Mouse (Mus musculus) intestine, embryonic 14.5 days (tissue): ENCODE measurements around the gene Col28a1. TPM values are rescaled to one million over a fixed set of nuclear protein-coding genes. Genes with fewer than 3 reads are reported as not detected.

Experiments
- ATAC-seq: fragments of 200-750 bp; cut with Nextera tagmentation; replicated peaks from 2 replicates; pipeline ENCODE4 v1.8.0; 2017; ENCODE audit warnings: low read depth, moderate number of reproducible peaks, moderate TSS enrichment, moderate library complexity; ENCODE audit not compliant: low FRiP score, low TSS enrichment
- DNase-seq: peaks from one replicate; pipeline ENCODE4 v3.0.0-alpha.2; 2018; ENCODE audit warnings: low spot score
- H3K27ac ChIP-seq: fragments of 300-500 bp; sonication (generic); 2 replicates; pipeline ENCODE4 v1.5.1; 2014; ENCODE audit warnings: low read depth, mild to moderate bottlenecking, control low read depth
- H3K27me3 ChIP-seq: fragments of 300-500 bp; sonication (generic); replicated peaks from 2 replicates; pipeline ENCODE4 v1.6.1; 2014; ENCODE audit warnings: low read length, control low read depth; ENCODE audit not compliant: control insufficient read depth, insufficient read depth
- H3K36me3 ChIP-seq: fragments of 300-500 bp; sonication (generic); 2 replicates; pipeline ENCODE4 v1.6.1; 2014; ENCODE audit warnings: low read length, control low read depth; ENCODE audit not compliant: control insufficient read depth, insufficient read depth
- H3K4me1 ChIP-seq: fragments of 300-500 bp; sonication (generic); replicated peaks from 2 replicates; pipeline ENCODE4 v1.6.1; 2014; ENCODE audit warnings: low read length, control low read depth, mixed read lengths; ENCODE audit not compliant: control insufficient read depth, insufficient read depth
- H3K4me2 ChIP-seq: fragments of 300-500 bp; sonication (generic); 2 replicates; pipeline ENCODE4 v1.6.1; 2014; ENCODE audit warnings: low read length
- H3K4me3 ChIP-seq: fragments of 300-500 bp; sonication (generic); 2 replicates; pipeline ENCODE4 v1.5.1; 2014; ENCODE audit warnings: low read depth, low read length, control low read depth, mixed read lengths
- H3K9ac ChIP-seq: fragments of 300-500 bp; sonication (generic); 2 replicates; pipeline ENCODE4 v1.6.1; 2014; ENCODE audit warnings: mild to moderate bottlenecking, low read length
- H3K9me3 ChIP-seq: fragments of 300-500 bp; sonication (generic); 2 replicates; pipeline ENCODE4 v1.6.1; 2016; ENCODE audit warnings: low read length, control low read depth; ENCODE audit not compliant: control insufficient read depth
- WGBS: fragments of 180-500 bp; shearing (Covaris S2); extraction: QIAGEN DNeasy Blood & Tissue Kit; methylation state at CpG from one replicate; pipeline ENCODE4 v1.1.7; 2014; 5-methylcytosine and 5-hydroxymethylcytosine counted together
- polyA plus RNA-seq: library from polyadenylated mRNA; unstranded; fragments of >200 nt; fragmentation: Nextera tagmentation; extraction: Ambion mirVana; gene quantifications from 2 replicates; pipeline ENCODE4 v1.2.1, GENCODE M21; 2014

Gene Col28a1
- polyA plus RNA-seq, 1 experiment from 2014 or later = 1.4 TPM

DNA sequence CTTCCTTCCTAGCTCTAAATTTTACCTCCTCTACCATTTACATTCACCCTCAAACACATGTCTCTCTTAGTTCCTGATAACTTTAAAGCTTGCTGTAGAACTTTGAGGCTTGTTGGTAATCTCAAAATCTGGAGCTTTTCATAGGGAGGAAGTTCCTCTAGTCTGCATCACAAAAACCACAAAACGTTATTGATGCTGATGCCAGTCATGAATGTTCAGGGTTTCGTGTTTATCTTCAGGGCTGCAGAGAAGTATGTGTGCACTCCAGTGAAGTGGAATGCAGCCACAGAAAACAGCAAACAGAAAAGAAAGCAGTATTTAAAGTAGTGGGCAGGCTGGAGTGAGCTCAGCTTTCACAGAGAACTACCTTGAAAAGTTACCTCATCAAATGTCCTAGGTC is 124.0 kb downstream of the Col28a1 start:
- Histone ChIP-seq H3K4me1 (no peaks in the 10 kb centered on the region), H3K27ac (no peak overlapping the region), H3K9me3 (no peaks in the 10 kb centered on the region), H3K4me3 (no peak overlapping the region), H3K4me2 (no peak overlapping the region), H3K9ac (no peak overlapping the region), H3K36me3 (no peaks in the 10 kb centered on the region), H3K27me3 (no peaks in the 10 kb centered on the region)
- DNase-seq (no peak), ATAC-seq (no peak)
- 56% methylated on average over 2 of the region's 2 CpGs for WGBS

DNA sequence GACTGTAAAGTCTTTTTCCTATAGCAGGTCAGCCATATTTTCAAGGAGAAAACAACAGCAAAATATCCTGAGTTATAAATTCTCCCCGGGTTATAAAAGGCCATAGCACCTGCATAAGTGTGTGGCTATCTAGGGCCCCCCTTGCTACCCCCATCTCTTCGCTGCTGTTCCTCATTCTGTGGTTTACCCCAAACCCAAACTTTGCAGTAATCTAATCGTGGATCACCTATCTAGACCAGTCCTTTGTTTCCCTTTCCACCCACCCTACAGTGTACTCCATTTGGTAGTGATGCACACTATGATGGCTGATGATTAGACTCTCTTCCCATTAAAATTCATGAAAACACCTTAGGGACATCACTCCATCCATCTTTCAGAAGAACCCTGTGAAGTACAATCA is 125.3 kb downstream of the Col28a1 start:
- WGBS = 85% methylated on average over 3 of the region's 3 CpGs
- no peaks in the 10 kb centered on the region for H3K27me3 ChIP-seq

GRCm38 (mm10) chr6:8066208-8066607 is 126.2 kb downstream of the Col28a1 start:
- ATAC-seq (no peak), DNase-seq (no peak)
- H3K4me2 ChIP-seq = no peak overlapping the region
- H3K27ac ChIP-seq = no peak overlapping the region
- 45% methylated on average over 3 of the region's 3 CpGs for WGBS
- no peak overlapping the region for H3K9ac ChIP-seq
- no peaks in the 10 kb centered on the region for H3K36me3 ChIP-seq
- no peak overlapping the region for H3K4me3 ChIP-seq
- no peaks in the 10 kb centered on the region for H3K27me3 ChIP-seq
- H3K9me3 ChIP-seq = no peaks in the 10 kb centered on the region
- no peaks in the 10 kb centered on the region for H3K4me1 ChIP-seq

More for the DNA sequence above, 125.3 kb downstream of the Col28a1 start:
- no peak for DNase-seq
- no peak for ATAC-seq
- Histone ChIP-seq H3K27ac (no peak overlapping the region), H3K9me3 (no peaks in the 10 kb centered on the region), H3K4me1 (no peaks in the 10 kb centered on the region), H3K4me2 (no peak overlapping the region), H3K4me3 (no peak overlapping the region), H3K36me3 (no peaks in the 10 kb centered on the region), H3K9ac (no peak overlapping the region)

DNA sequence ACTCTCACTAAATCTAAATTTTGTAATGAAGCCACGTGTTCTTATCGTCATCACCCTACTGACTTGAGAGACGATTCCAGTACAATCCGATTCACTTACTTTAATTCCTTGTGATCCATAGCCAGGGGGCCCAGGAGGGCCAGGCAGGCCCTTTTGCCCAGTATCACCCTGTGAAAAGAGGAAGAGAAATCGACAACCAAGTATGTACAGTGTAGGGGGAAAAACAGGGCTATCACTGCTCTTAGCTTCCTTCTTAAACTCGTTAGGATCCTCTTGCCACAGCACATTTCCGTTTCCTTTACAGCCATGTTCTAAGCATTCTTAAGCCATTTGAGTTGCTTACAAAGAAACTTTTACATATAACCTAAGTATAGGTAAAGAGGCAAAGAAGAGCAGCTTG is 133.2 kb downstream of the Col28a1 start:
- Histone ChIP-seq H3K27ac (no peak overlapping the region), H3K36me3 (no peaks in the 10 kb centered on the region), H3K4me3 (no peak overlapping the region), H3K9ac (no peak overlapping the region), H3K4me1 (no peaks in the 10 kb centered on the region), H3K27me3 (no peaks in the 10 kb centered on the region), H3K9me3 (no peaks in the 10 kb centered on the region), H3K4me2 (no peak overlapping the region)
- 83% methylated on average over 7 of the region's 7 CpGs for WGBS
- ATAC-seq (no peak), DNase-seq (no peak)

- no peak for ATAC-seq
- 76% methylated on average over 2 of the region's 2 CpGs for WGBS
- H3K4me2 ChIP-seq = no peak overlapping the region
- H3K27me3 ChIP-seq = no peaks in the 10 kb centered on the region
- DNase-seq = no peak
- no peaks in the 10 kb centered on the region for H3K36me3 ChIP-seq
- no peak overlapping the region for H3K4me3 ChIP-seq
- H3K4me1 ChIP-seq = no peaks in the 10 kb centered on the region
- no peak overlapping the region for H3K27ac ChIP-seq
- H3K9ac ChIP-seq = no peak overlapping the region
- H3K9me3 ChIP-seq = no peaks in the 10 kb centered on the region
These were observed 144.2 kb downstream of the Col28a1 start for GRCm38 (mm10) chr6:8048216-8048615.

DNA sequence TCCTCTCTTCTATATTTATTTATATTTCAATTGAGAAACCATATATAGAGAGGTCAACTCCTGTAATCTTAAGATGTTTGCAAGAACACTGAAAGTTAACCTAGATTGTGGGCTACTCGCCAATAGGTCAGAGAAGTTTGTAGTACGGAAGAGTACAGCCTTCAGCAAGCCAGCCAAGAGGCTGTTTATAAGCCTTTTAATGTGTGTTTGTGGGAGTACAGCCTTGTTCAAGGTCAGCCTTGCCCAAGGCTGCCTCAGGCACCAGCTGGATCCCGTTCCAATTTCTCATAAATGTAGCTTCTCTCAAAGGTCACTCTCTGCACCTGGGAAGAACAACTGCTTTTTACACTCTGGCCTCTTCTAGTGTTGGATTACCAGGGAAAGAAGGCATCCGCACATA is 146.0 kb downstream of the Col28a1 start:
- ATAC-seq = no peak
- no peak overlapping the region for H3K4me2 ChIP-seq
- H3K9me3 ChIP-seq = no peaks in the 10 kb centered on the region
- H3K4me3 ChIP-seq = no peak overlapping the region
- H3K4me1 ChIP-seq = no peaks in the 10 kb centered on the region
- H3K36me3 ChIP-seq = no peaks in the 10 kb centered on the region
- H3K27me3 ChIP-seq = no peaks in the 10 kb centered on the region
- H3K27ac ChIP-seq = no peak overlapping the region
- 57% methylated on average over 4 of the region's 4 CpGs for WGBS
- no peak overlapping the region for H3K9ac ChIP-seq
- DNase-seq = no peak

- no peak for ATAC-seq
These were observed 146.6 kb downstream of the Col28a1 start for GRCm38 (mm10) chr6:8045825-8046224.

DNA sequence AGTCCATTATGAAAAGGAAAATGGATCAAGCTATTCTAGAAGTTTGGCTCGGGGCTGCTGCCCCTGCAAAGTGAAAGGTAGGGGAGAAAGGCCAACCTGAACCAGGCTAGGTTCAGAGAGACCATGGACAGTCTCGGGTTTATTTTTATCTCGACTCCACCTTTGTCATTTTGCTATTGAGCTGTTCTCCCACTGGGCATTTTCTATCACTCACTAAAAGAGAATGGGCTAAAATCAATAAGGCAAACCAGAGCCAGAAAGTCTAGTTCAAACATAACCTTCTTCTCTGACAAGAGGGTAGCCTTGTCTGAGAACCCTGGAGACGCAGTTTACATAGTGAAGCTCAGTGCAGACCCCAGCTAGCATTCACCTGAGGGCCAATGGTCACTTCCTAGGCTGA is 163.7 kb downstream of the Col28a1 start:
- DNase-seq (no peak), ATAC-seq (no peak)
- WGBS = 73% methylated on average over 4 of the region's 4 CpGs
- no peak overlapping the region for H3K4me2 ChIP-seq
- no peak overlapping the region for H3K9ac ChIP-seq
- H3K4me3 ChIP-seq = no peak overlapping the region
- no peak overlapping the region for H3K27ac ChIP-seq
- no peaks in the 10 kb centered on the region for H3K27me3 ChIP-seq
- H3K36me3 ChIP-seq = no peaks in the 10 kb centered on the region
- H3K9me3 ChIP-seq = no peaks in the 10 kb centered on the region
- H3K4me1 ChIP-seq = no peaks in the 10 kb centered on the region

More at GRCm38 (mm10) chr6:8045825-8046224, 146.6 kb downstream of the Col28a1 start:
- no peaks in the 10 kb centered on the region for H3K9me3 ChIP-seq
- WGBS = 81% methylated on average over 1 of the region's 1 CpGs
- H3K27me3 ChIP-seq = no peaks in the 10 kb centered on the region
- H3K4me3 ChIP-seq = no peak overlapping the region
- no peaks in the 10 kb centered on the region for H3K36me3 ChIP-seq
- no peak overlapping the region for H3K27ac ChIP-seq
- no peak overlapping the region for H3K4me2 ChIP-seq
- H3K9ac ChIP-seq = no peak overlapping the region
- no peak for DNase-seq
- H3K4me1 ChIP-seq = no peaks in the 10 kb centered on the region

- WGBS = 82% methylated on average over 7 of the region's 7 CpGs
These were observed 166.9 kb downstream of the Col28a1 start for GRCm38 (mm10) chr6:8025332-8026129.

More at GRCm38 (mm10) chr6:8025332-8026129, 166.9 kb downstream of the Col28a1 start:
- DNase-seq = no peak
- Histone ChIP-seq H3K4me2 (no peak overlapping the region), H3K27ac (no peak overlapping the region), H3K9ac (no peak overlapping the region), H3K9me3 (no peaks in the 10 kb centered on the region), H3K27me3 (no peaks in the 10 kb centered on the region), H3K4me3 (no peak overlapping the region), H3K4me1 (no peaks in the 10 kb centered on the region), H3K36me3 (no peaks in the 10 kb centered on the region)
- no peak for ATAC-seq
